Mouse (Mus musculus) layer of hippocampus, postnatal 36 days (tissue): ENCODE results near the gene Pdzrn4. TPM values are rescaled to one million over a fixed set of nuclear protein-coding genes. Genes with fewer than 3 reads are reported as not detected.

ENCODE experiments used
- DNase-seq, 2 experiments: peaks; one replicate each; pipeline ENCODE4 v3.0.0; 2022
- total RNA-seq, 2 experiments: library from RNA; stranded (reverse); gene quantifications; 2 replicates each; pipeline ENCODE4 v1.2.3; 2021

Gene Pdzrn4
- total RNA-seq, 2 experiments from 2014 or later = 5.9 to 6.7 TPM

DNA sequence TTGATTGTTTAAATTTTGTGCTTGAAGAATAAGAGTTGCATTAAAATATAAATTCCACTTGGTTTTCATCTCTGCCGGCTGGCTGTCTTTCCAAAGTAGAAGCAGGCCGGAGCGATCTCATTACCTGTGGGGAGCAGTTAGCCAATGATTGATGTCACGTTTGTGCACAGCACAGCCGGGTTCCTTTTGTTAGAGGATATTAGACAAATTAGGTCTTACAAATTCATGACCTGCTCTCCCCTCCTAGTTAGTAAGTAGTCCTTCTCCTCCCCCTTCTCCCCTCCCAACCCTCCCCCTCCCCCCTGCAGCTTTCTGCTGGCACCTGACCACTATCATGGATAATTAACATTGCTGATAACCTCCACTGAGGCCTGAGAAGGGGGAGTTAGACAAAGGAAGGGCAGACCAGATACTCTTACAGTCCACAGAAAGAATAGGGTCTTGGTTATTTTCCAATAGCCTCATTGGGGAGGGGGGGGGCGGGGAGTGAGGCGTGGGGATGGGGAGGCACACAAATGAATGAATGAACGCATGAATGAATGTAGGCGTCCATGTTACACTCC, 103.7 kb downstream of the Pdzrn4 start:
- no peak for DNase-seq

DNA sequence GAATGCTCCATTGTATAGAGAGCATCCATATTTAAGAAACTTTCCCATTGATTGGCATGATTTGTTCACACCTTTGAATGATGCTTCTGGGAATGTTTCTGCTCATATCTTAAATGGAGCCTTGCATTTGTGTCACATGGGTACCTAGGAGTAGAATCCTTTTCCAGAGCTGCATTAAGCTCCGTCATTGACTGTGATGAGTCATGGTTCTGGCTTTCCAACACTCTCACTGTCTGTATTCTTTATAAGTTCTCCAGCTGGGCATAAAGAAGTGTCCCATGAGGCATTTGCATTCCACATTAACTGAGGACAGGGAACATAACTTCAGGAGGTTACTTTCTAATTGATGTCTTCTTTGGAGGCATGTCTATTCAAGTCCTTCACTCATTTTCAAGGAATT, 106.1 kb downstream of the Pdzrn4 start:
- no peak for DNase-seq

DNA sequence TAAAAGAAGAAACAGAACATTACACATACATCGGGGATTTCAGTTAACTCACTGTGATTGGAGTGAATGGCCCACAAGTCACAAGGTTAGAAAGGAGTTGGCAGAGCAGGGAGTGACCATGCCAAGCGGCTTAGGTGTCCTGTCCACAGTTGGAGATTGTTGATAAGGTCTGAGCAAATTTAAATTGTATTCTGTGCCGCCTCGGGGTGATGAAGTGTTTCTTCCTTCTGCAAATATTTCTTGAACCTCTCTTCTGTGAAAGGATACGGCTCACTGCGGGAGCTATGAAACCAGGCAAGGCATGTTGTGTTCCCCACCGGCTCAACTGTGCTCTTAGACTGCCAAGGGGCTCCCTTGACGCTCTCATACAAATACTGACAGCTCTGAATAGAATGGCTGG, 112.7 kb downstream of the Pdzrn4 start:
- no peak for DNase-seq

DNA sequence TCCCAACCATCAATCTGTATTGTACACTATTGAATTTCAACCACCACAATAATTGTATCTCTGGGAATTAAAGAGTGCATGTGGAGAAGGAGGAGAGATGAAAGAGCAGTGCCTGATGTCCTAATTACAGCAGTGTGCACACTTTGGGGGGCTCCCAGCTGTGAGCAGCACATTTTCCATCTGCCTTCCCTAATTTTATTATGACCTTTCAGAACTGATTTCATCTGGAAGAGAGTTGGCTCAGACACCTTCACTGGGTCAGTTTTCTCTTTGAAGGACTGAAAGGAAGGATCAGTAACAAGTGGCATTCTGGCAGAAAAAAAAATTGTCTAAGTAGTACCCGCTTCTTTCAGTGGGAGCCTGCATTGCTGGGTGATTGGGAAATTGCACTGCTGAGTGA, 119.0 kb downstream of the Pdzrn4 start:
- no peak for DNase-seq

DNA sequence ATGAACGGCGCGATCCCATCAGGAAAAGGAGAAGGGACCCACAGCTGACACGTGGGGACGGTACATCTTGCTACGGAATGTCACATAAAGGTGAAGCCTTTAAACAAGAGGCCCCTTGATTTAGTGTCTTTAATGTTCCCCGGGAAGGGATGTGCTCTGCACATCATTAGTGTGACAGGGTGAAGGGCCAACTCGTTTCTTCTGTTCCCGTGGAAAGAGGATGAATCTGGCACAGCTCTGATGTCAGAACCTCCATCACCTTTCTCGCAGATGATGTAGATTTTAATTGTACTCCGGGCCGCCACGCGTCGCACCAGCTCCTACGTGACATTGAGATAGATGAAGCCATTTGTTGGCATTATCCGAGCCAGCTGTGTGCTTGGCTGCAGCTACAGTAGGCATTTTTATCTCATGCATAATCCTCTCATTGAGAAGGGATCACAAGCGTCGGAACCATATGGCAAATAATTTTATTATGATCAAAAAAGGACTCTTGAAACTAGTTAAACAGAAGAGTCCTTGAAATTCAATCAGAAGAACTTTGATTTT, 124.1 kb downstream of the Pdzrn4 start:
- DNase-seq = peak; percentile 23 to 26

DNA sequence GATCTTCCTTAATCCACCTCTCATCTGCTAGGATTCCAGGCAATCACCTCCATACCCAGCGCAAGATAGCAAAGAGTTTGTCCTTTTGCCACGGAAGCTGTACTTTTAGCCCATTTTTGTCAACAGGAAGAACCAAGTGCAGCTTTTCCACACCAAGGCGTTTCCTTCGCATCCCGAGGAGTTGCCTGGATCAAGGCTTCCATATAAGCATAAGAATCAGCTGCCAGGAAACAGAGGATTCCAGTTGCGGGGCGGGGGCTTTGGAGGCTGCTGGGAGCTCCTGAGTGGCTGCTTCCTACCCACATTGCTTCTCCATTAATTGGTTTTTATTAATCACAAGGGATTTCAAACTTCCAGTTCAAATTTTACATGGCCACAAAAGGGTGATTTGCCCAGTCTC, 125.0 kb downstream of the Pdzrn4 start:
- DNase-seq = no peak

DNA sequence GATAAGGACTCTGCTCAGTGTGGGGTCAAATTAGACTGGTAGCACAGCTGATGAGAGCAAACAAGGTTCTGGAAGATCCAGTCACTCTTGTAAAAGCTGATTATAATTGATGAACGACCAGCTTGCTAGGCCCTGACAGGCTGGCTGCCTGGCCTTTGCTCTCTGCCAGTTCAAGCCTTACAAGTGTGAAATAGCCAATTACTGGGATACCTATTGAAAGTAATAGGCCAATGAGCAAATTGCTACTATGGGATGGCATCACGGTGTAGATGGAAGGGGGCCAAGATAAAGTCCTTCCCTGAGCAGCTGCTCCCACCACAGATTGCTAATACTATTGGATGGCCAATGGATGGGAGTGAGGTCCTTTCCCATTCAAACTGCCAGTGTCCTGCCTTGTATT, 128.2 kb downstream of the Pdzrn4 start:
- no peak for DNase-seq

DNA sequence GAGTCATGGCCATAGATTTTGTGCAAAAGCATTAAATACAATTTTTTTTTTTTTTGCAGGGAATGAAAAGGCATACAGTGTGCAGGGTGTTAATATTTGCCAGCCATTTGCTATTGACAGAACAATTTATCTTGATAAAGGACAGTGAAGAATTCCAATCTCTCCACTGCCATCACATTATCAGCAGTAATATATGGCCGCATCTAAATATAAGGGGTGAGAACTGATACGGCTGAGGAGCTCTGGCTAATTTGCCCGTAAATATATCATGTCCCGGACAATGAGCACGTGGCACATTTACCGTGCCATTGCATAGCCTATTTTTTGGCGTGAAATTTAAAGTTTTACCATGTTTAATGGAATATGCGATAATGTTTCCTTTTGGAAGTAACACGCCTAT, 128.7 kb downstream of the Pdzrn4 start:
- DNase-seq = no peak

DNA sequence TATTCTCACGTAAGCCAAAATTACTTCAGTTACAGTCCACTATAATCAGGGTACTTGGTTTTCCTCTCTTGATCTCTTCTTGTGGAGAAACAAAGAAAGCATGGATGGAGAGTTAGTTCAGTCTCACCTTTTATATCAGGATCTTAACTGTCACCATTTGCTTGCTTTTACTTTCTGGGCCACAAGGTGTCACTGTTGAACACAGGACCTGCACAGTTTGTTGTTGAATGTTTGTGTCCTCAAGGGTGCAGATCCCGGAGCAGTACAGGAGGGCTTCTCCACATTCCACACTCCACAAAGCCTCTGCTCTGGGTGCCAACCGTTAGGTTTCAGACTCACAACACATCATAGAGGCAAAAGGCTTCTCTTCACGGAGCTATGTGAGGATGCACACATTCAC, 130.1 kb downstream of the Pdzrn4 start:
- DNase-seq = no peak

DNA sequence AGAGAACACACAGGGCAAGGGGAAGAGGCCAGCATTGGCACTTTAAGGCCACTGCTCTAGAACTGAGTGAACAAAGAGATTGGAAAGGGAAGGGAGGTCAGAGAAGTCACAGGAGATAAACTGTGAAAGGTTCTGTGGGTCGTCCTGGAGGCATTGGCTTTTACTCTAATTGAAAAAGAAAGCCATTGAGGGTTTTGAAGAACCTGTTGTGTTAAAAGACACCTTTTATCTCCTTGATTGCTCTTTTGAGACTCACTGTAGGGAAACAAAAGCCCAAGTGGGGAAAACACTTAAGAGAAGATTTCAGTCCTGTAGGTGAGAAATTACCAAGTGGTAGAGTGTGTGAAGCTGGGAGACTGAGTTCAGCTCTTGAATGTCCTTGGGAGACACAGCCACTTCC, 146.6 kb downstream of the Pdzrn4 start:
- DNase-seq = no peak

DNA sequence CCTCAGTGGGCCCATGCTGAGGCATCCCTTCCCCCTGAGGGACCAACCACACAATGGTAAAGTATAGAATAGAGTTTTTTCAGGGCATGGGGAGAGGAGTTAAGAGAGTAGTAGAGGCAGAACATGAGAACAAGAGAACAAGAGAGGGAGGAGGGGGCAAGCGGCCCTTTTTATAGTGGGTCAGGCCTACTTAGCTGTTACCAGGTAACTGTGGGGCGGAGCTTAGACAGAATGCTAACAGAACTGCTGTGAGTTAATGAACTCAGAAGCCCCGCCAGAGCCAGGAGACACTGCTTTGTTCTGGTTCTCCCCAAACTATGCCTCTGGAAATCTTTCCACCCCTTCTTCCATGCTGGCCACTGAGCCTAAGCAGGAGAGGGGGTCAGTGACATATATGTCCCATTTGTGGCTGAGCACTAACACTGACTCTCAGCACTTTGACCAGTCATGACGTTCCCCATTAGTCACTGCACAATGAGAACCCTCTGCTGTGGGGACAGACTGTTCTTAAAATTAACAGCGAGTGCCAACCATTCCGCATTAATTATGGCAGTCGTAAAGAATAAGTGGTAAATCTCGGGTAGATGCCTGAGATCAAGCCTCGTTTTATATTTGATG, 150.7 kb downstream of the Pdzrn4 start:
- DNase-seq = no peak

DNA sequence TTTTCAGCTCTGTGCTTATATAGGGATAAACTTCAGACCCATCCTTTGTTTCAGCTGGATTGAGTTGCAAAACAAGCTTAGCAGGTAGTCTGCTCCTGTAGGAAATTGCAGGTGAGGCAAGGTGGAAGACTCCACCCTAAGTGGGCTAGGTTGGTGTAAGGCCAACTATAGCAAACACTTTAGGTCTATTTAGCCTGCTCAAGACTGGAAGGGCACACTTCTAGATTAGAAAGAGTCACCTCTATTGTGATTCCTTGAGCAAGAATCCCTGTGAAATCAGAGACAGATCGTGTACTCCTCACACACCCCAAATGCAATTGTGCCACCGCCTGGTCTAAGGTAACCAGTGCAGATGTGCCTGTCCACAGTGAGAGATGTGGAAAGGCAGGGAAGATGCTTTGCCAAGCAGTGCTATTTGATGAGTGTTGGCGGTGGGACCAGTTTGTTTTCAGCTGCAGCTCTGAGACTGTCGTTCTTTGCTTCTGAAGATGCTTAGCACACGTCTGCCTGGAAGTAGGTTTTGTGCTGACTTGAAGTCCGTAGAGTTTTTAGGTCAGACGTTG, 158.4 kb downstream of the Pdzrn4 start:
- DNase-seq = no peak

DNA sequence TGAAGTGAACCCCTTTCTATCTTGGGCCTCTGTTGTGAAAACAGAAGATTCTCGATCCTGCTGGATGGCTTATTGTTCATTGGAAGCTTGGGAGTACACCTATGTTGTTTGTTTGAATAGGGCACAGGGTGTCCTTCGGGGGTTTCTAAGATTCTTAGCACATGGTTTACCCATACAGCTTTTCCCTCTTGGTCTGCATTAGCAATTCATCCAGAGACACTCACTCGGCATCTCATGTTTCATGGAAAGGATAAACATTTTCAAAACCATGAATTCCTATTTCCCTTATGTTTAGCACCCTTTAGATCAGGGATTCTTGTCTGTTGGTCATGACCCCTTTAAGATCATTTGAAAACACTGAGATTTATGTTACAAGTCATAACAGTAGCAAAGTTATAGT, 159.0 kb downstream of the Pdzrn4 start:
- no peak for DNase-seq

DNA sequence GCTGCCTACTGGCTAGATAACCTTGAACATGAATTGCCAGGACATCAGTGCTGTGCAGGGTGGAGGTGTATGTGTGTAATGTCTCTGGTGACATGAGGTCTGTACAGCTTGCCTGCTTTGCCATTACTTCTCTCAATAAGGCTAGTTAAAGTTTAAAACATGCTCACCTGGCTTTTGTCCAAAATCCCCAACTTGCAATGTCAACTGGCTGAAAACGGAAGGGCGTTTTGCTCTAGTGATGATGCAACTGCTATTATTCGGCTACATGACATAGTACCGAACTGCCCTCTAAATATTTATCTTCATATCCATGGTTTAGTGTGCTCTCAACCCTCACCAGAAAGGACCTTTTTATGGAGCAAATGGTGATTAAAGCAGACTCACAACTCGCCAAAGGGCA, 161.9 kb downstream of the Pdzrn4 start:
- DNase-seq = no peak

DNA sequence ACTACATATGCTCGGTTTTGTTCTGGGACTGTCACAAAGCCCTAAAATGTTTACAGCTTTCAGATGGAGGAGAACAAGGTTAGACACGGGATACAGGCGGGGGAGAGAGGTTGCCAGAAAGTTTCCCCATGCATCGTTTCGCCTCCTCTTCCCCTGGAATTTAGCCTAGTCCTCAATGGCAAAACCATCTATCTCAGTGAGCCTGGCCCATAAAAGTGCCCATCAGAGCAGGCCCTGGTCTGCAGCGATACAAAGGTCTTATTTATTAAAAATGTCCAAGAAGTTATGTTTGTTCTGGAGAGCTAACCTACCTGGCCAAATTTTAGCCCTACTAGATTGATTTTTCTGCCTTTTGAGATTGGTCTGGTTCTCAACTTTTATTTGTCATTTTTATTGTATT, 165.5 kb downstream of the Pdzrn4 start:
- DNase-seq = no peak

DNA sequence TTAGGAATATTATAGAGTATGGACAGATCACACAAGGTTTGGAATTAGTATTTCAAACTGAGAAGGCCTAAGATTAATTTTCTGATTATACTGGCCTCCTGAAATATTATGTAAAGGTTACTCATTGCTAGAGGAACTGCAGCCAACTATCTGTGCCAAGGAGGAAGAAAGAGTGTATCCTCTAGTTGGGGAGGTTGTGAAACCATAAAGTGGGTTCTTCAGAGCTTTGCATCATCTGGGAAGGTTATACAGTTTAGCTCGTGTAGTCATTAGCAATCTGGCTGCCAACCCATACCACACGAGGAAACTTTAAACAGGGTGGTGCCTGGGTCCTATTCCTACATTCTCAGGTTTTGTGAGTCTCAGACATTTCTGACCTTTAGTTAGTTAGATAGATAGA, 166.9 kb downstream of the Pdzrn4 start:
- no peak for DNase-seq

DNA sequence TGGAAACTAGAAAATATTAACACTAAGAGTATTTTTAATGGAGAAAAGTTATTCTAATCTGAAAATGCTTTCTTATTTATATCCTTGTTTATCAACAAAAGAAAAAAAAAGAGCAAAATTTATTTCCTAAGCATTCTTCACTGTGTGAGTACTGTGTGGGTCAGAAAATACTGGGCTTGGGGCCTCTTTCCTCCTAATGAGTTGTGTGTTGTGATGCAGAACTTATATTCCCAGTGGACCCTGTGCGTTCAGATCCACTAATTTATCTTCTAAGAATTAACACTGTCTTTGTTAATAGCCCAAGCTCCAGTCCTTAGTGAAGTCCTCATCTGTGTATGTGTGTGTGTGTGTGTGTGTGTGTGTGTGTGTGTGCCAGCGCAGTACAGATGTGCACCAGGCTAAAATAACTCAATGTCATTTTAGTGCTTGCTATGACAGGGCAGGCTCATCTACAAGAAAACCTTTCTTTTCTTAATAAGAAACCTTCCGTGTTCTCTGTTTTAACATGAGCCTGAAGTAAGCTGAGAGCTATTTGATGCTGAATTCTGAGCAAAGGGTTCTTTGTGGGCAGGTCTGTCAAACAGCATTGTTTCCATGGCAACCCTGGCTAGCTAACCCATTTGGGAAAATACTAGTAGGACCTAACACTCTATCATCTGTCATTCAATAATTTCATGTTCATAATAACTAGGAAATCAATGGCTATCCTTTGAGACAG, 174.0 kb downstream of the Pdzrn4 start:
- DNase-seq = peak; percentile 36 to 47

DNA sequence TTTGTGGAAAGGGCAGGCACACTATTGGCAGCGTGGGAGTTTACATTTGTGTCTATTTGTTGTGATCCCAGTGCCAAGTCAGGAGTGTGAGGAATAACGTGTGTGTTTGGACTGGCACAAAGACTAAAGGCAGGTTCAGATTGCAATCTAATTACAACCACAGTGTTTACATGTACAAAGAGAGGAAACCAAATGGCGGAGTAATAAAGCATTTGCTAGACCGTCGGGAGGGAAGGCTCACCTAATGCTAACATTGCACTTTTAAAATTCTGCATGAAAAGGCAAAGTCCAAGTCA, 174.5 kb downstream of the Pdzrn4 start:
- DNase-seq = no peak

DNA sequence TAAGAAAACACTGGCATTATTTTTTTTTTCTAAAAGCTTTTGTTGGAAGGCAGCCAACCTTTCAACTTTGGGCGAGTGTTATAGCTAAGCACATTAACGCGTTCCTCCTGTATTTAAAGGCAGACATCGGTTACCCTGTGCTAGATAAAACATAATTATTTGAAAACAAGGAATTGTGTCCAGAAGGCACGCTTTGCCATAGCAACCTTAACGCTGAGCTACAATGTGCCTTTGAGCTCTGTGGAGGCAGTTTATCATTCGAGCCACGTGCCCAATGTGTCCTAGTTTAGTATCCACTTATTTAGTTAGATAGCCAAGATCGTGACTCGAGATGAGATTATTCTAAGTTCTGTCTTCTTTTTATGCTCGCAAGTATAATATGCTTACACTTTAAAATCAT, 180.8 kb downstream of the Pdzrn4 start:
- no peak for DNase-seq

DNA sequence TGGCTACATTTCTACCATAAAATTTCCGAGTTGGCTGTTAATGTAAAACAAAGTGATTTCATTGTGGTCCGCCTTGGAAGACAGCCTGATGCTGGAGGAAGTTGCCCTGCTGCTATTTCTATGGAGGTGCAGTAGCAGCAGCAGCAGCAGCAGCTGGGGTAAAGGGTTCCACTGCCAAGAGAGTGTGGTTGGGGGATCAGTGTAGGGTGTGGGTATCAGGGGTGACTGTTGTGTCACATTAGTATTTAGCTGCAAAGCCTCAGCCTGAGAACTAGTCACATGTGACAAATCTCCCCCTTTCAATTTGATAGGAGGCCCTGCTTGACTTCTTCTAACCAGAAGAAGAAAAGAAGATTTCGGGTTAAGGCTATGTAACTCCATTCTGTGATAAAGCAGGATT, 183.5 kb downstream of the Pdzrn4 start:
- no peak for DNase-seq

DNA sequence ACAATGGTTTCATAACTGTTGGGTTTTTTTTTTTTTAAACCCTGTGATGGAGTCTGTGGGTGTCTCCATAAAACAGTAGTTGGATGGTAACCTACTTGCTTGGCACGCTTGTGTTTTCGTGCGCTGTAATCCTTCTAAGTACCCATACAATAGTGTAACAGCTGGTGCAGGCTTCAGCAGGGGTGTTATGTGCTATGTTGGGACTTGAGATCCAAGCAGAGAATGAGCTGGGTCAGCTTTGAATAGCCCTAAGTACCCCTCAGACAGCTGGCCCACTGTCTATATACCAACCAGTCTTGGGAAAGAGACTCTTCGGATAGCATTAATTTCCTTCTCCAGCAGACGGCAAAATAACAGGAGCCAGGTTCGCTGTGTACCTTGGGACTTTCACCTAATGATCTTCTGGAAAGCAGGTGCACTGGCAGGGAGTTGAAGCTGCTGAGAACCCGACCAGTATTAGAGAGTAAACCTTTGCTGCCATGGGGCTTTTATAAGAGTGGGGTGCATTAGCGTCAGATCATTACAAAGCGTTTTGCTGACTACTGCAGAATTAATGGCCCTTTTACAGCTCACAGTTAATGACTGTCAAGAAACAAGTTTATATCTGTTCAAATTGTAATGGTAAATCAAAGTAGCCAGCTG, 184.2 kb downstream of the Pdzrn4 start:
- no peak for DNase-seq

DNA sequence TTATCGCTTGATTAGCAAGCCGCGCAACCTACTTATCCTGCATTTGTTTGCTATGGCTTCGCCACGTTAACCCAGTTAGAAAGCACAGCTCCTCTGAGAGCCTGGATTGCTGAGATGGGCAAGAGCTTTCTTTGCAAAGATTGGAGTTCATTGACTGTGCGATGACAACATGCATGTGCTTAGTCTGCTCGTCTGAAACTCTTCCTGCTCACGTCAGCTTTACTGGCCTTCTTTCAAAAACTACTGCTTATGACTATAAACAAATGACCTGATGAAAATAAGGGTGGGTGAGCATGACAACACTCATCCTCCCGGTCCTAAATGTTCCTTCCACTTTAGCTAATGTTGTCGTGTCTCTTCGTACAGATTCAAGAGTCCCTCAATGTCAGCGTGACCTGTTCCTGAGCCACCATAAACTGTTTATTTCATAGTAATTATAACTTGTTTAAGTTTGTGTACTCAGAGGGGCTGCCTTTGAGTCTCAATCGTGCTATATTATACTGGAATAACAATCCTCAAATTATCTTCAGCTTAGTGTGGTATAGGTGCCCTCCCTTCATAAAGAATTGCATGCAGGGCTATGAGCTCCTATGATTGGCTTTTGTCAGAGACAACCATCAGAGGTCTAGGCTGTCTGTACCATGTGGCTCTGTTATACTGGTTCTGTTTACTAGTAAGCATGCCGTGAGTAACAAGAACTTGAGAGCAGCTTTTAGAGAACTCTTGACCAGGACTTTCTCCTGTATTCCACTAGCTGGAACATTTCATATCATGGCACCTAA, 187.9 kb downstream of the Pdzrn4 start:
- DNase-seq = no peak

DNA sequence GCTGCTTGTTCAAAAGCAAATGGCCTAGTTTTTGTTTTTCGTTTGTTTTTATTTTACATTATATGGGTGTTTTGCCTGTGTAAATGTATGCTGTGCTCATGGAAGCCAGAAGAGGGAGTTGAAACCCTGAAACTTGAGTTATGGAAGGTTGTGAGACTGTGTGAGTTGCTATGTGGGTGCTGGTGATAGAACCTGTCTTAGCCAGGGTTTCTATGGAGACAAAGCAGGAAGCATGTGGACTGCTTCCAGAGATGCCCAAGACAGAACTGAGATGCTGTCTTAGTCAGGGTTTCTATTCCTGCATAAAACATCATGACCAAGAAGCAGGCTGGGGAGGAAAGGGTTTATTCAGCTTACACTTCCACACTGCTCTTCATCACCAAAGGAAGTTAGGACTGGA, 190.8 kb downstream of the Pdzrn4 start:
- DNase-seq = no peak
